Mouse (Mus musculus): ENCODE measurements around the gene Ets2. TPM values are rescaled to one million over a fixed set of nuclear protein-coding genes. Genes with fewer than 3 reads are reported as not detected.

Ets2 gene
- polyA plus RNA-seq, 1 experiment from 2014 or later = 98.2 TPM

- H3K27ac ChIP-seq (replicated peaks; ENCODE audit: low read depth, low read length) = no peak overlapping the region
- H3K36me3 ChIP-seq (ENCODE audit: control insufficient read depth, insufficient read depth, low read length) = no peaks in the 10 kb centered on the region
- no peak overlapping the region for H3K4me3 ChIP-seq (ENCODE audit: low read depth, low read length)
- DNase-seq (ENCODE audit: low spot score) = no peak
- H3K9ac ChIP-seq (ENCODE audit: low read length) = no peak overlapping the region
- no peak overlapping the region for H3K4me2 ChIP-seq (ENCODE audit: low read depth, severe bottlenecking)
- H3K27me3 ChIP-seq (ENCODE audit: control insufficient read depth, insufficient read depth, low read length) = no peaks in the 10 kb centered on the region
- 18% methylated on average over 2 of the region's 2 CpGs for WGBS
- no peaks in the 10 kb centered on the region for H3K9me3 ChIP-seq (ENCODE audit: control insufficient read depth, low read length)
- no peak for ATAC-seq (ENCODE audit: insufficient number of reproducible peaks, low FRiP score, low TSS enrichment, low read depth)
- peaks cover 4% of the 10 kb centered on the region; the same call in 1 of the 2 replicates for H3K4me1 ChIP-seq (ENCODE audit: control insufficient read depth, insufficient read depth, low read length)
Observed at GRCm38 (mm10) chr16:95685807-95686206, 16.1 kb upstream of the Ets2 start.

GRCm38 (mm10) chr16:95686246-95686645 lies 15.6 kb upstream of the Ets2 start:
- Histone ChIP-seq H3K4me3 (ENCODE audit: low read depth, low read length) (no peak overlapping the region), H3K9ac (ENCODE audit: low read length) (no peak overlapping the region), H3K9me3 (ENCODE audit: control insufficient read depth, low read length) (no peaks in the 10 kb centered on the region), H3K4me2 (ENCODE audit: low read depth, severe bottlenecking) (no peak overlapping the region), H3K27ac (replicated peaks; ENCODE audit: low read depth, low read length) (no peak overlapping the region), H3K27me3 (ENCODE audit: control insufficient read depth, insufficient read depth, low read length) (no peaks in the 10 kb centered on the region), H3K36me3 (ENCODE audit: control insufficient read depth, insufficient read depth, low read length) (no peaks in the 10 kb centered on the region), H3K4me1 (ENCODE audit: control insufficient read depth, insufficient read depth, low read length) (peaks cover 4% of the 10 kb centered on the region; the same call in 1 of the 2 replicates)
- no peak for DNase-seq (ENCODE audit: low spot score)
- no peak for ATAC-seq (ENCODE audit: insufficient number of reproducible peaks, low FRiP score, low TSS enrichment, low read depth)
- WGBS = 73% methylated on average over 6 of the region's 6 CpGs

GRCm38 (mm10) chr16:95686901-95687300 lies 15.0 kb upstream of the Ets2 start:
- Histone ChIP-seq H3K9ac (ENCODE audit: low read length) (no peak overlapping the region), H3K4me2 (ENCODE audit: low read depth, severe bottlenecking) (no peak overlapping the region), H3K27me3 (ENCODE audit: control insufficient read depth, insufficient read depth, low read length) (no peaks in the 10 kb centered on the region), H3K9me3 (ENCODE audit: control insufficient read depth, low read length) (no peaks in the 10 kb centered on the region), H3K4me1 (ENCODE audit: control insufficient read depth, insufficient read depth, low read length) (peaks cover 4% of the 10 kb centered on the region; the same call in 1 of the 2 replicates), H3K4me3 (ENCODE audit: low read depth, low read length) (no peak overlapping the region), H3K27ac (replicated peaks; ENCODE audit: low read depth, low read length) (no peak overlapping the region), H3K36me3 (ENCODE audit: control insufficient read depth, insufficient read depth, low read length) (no peaks in the 10 kb centered on the region)
- no peak for DNase-seq (ENCODE audit: low spot score)
- WGBS = 93% methylated on average over 8 of the region's 8 CpGs
- no peak for ATAC-seq (ENCODE audit: insufficient number of reproducible peaks, low FRiP score, low TSS enrichment, low read depth)

GRCm38 (mm10) chr16:95688010-95688409 lies 13.9 kb upstream of the Ets2 start:
- DNase-seq (ENCODE audit: low spot score) (no peak), ATAC-seq (ENCODE audit: insufficient number of reproducible peaks, low FRiP score, low TSS enrichment, low read depth) (no peak)
- 79% methylated on average over 4 of the region's 4 CpGs for WGBS
- H3K4me3 ChIP-seq (ENCODE audit: low read depth, low read length) = no peak overlapping the region
- H3K9me3 ChIP-seq (ENCODE audit: control insufficient read depth, low read length) = no peaks in the 10 kb centered on the region
- H3K27ac ChIP-seq (replicated peaks; ENCODE audit: low read depth, low read length) = no peak overlapping the region
- no peak overlapping the region for H3K9ac ChIP-seq (ENCODE audit: low read length)
- peaks cover 4% of the 10 kb centered on the region; the same call in 1 of the 2 replicates for H3K4me1 ChIP-seq (ENCODE audit: control insufficient read depth, insufficient read depth, low read length)
- no peaks in the 10 kb centered on the region for H3K27me3 ChIP-seq (ENCODE audit: control insufficient read depth, insufficient read depth, low read length)
- H3K4me2 ChIP-seq (ENCODE audit: low read depth, severe bottlenecking) = no peak overlapping the region
- H3K36me3 ChIP-seq (ENCODE audit: control insufficient read depth, insufficient read depth, low read length) = no peaks in the 10 kb centered on the region

GRCm38 (mm10) chr16:95696599-95696998 lies 5.3 kb upstream of the Ets2 start:
- H3K27me3 ChIP-seq (ENCODE audit: control insufficient read depth, insufficient read depth, low read length) = no peaks in the 10 kb centered on the region
- H3K4me3 ChIP-seq (ENCODE audit: low read depth, low read length) = no peak overlapping the region
- 52% methylated on average over 6 of the region's 6 CpGs for WGBS
- no peak overlapping the region for H3K4me2 ChIP-seq (ENCODE audit: low read depth, severe bottlenecking)
- no peaks in the 10 kb centered on the region for H3K9me3 ChIP-seq (ENCODE audit: control insufficient read depth, low read length)
- DNase-seq (ENCODE audit: low spot score) (no peak), ATAC-seq (ENCODE audit: insufficient number of reproducible peaks, low FRiP score, low TSS enrichment, low read depth) (no peak)
- H3K4me1 ChIP-seq (ENCODE audit: control insufficient read depth, insufficient read depth, low read length) = peaks cover 13% of the 10 kb centered on the region
- H3K9ac ChIP-seq (ENCODE audit: low read length) = no peak overlapping the region
- no peaks in the 10 kb centered on the region for H3K36me3 ChIP-seq (ENCODE audit: control insufficient read depth, insufficient read depth, low read length)
- no peak overlapping the region for H3K27ac ChIP-seq (replicated peaks; ENCODE audit: low read depth, low read length)

GRCm38 (mm10) chr16:95699721-95700120 lies 2.2 kb upstream of the Ets2 start:
- Histone ChIP-seq H3K27me3 (ENCODE audit: control insufficient read depth, insufficient read depth, low read length) (no peaks in the 10 kb centered on the region), H3K4me2 (ENCODE audit: low read depth, severe bottlenecking) (no peak overlapping the region), H3K4me3 (ENCODE audit: low read depth, low read length) (no peak overlapping the region), H3K9me3 (ENCODE audit: control insufficient read depth, low read length) (no peaks in the 10 kb centered on the region), H3K4me1 (ENCODE audit: control insufficient read depth, insufficient read depth, low read length) (peaks cover 19% of the 10 kb centered on the region), H3K36me3 (ENCODE audit: control insufficient read depth, insufficient read depth, low read length) (no peaks in the 10 kb centered on the region), H3K27ac (replicated peaks; ENCODE audit: low read depth, low read length) (no peak overlapping the region), H3K9ac (ENCODE audit: low read length) (no peak overlapping the region)
- 68% methylated on average over 3 of the region's 3 CpGs for WGBS
- no peak for DNase-seq (ENCODE audit: low spot score)
- ATAC-seq (ENCODE audit: insufficient number of reproducible peaks, low FRiP score, low TSS enrichment, low read depth) = no peak

GRCm38 (mm10) chr16:95700224-95700623 lies 1.7 kb upstream of the Ets2 start:
- H3K4me1 ChIP-seq (ENCODE audit: control insufficient read depth, insufficient read depth, low read length) = peaks cover 23% of the 10 kb centered on the region
- no peaks in the 10 kb centered on the region for H3K9me3 ChIP-seq (ENCODE audit: control insufficient read depth, low read length)
- no peaks in the 10 kb centered on the region for H3K36me3 ChIP-seq (ENCODE audit: control insufficient read depth, insufficient read depth, low read length)
- H3K4me2 ChIP-seq (ENCODE audit: low read depth, severe bottlenecking) = no peak overlapping the region
- no peak for ATAC-seq (ENCODE audit: insufficient number of reproducible peaks, low FRiP score, low TSS enrichment, low read depth)
- no peaks in the 10 kb centered on the region for H3K27me3 ChIP-seq (ENCODE audit: control insufficient read depth, insufficient read depth, low read length)
- DNase-seq (ENCODE audit: low spot score) = no peak
- no peak overlapping the region for H3K9ac ChIP-seq (ENCODE audit: low read length)
- H3K4me3 ChIP-seq (ENCODE audit: low read depth, low read length) = no peak overlapping the region
- H3K27ac ChIP-seq (replicated peaks; ENCODE audit: low read depth, low read length) = no peak overlapping the region
- 34% methylated on average over 7 of the region's 7 CpGs for WGBS

GRCm38 (mm10) chr16:95702562-95703545 lies 979 bp downstream of the Ets2 start:
- H3K36me3 ChIP-seq (ENCODE audit: control insufficient read depth, insufficient read depth, low read length) = peaks cover 11% of the 10 kb centered on the region
- WGBS = under 1% methylated on average over 57 of the region's 62 CpGs
- H3K4me2 ChIP-seq (ENCODE audit: low read depth, severe bottlenecking) = peak overlapping the region; percentile 77
- ATAC-seq (ENCODE audit: insufficient number of reproducible peaks, low FRiP score, low TSS enrichment, low read depth) = peak; percentile 67
- peak overlapping the region; percentile 94 for H3K9ac ChIP-seq (ENCODE audit: low read length)
- H3K4me1 ChIP-seq (ENCODE audit: control insufficient read depth, insufficient read depth, low read length) = peaks cover 30% of the 10 kb centered on the region
- H3K27me3 ChIP-seq (ENCODE audit: control insufficient read depth, insufficient read depth, low read length) = no peaks in the 10 kb centered on the region
- peak overlapping the region; percentile 94 for H3K27ac ChIP-seq (replicated peaks; ENCODE audit: low read depth, low read length)
- no peaks in the 10 kb centered on the region for H3K9me3 ChIP-seq (ENCODE audit: control insufficient read depth, low read length)
- peak overlapping the region; percentile 84 for H3K4me3 ChIP-seq (ENCODE audit: low read depth, low read length)
- peak; percentile 72 for DNase-seq (ENCODE audit: low spot score)
